In the genomic region with DNA sequence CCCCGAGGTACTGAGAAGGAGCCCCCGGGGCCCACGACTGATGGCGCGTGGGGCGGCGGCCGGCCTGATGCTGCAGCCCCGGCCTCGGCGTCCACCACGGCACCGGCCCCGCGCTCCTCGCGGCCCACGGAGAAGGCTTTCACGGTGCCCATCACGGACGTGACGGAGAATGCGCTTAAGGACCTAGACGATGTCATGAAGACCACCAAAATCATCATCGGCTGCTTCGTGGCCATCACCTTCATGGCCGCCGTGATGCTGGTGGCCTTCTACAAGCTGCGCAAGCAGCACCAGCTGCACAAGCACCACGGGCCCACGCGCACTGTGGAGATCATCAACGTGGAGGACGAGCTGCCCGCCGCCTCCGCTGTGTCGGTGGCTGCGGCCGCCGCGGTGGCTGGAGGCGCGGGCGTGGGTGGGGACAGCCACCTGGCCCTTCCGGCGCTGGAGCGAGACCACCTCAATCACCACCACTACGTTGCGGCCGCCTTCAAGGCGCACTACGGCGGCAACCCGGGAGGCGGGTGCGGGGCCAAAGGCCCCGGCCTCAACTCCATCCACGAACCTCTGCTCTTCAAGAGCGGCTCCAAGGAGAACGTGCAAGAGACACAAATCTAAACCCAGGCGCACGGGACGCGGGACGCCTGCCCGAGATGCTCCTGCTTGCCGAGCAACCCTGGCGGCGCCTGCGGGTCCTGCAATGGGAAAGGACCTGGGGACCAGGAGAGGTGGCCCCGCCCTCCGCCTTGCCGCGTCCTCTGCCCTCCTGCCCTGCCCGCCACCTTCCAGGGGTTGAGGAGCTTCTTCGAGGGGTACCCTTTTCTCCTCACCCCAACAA, we compare ENCODE assay signal across 1 mouse cellular context.
TF ChIP-seq lines count a peak whose summit lies in the region.

No protein-coding gene starts in this region.

TF ChIP-seq in ES-E14, 5 proteins besides CTCF, POLR2A, EP300 and RAD21 (continued from another document):
- TF ChIP-seq ZC3H11A (IDR thresholded peaks at IDR 0.05; ENCODE audit: borderline replicate concordance, low read depth, low read length): 0 out of 2 replicates have a peak, but pooled peaks have one; percentile 3
- no peak for TF ChIP-seq ZNF384 (IDR thresholded peaks at IDR 0.05; ENCODE audit: low read depth, low read length)
